Mouse (Mus musculus) midbrain, embryonic 13.5 days (tissue): ENCODE measurements around the gene Eif4h. TPM values are rescaled to one million over a fixed set of nuclear protein-coding genes. Genes with fewer than 3 reads are reported as not detected.

ENCODE experiments used
- ATAC-seq: fragments of 200-750 bp; cut with Nextera tagmentation; 2 replicates; pipeline ENCODE4 v1.8.0; 2017; ENCODE audit warnings: mild to moderate bottlenecking, moderate TSS enrichment, moderate library complexity
- H3K27ac ChIP-seq: fragments of 300-500 bp; sonication (generic); 2 replicates; pipeline ENCODE4 v1.5.1; 2015; ENCODE audit warnings: inconsistent platforms, mild to moderate bottlenecking, moderate library complexity
- H3K27me3 ChIP-seq: fragments of 300-500 bp; sonication (generic); 2 replicates; pipeline ENCODE4 v1.6.1; 2015; ENCODE audit warnings: mild to moderate bottlenecking, inconsistent platforms
- H3K36me3 ChIP-seq: fragments of 300-500 bp; sonication (generic); 2 replicates; pipeline ENCODE4 v1.6.1; 2015; ENCODE audit warnings: mild to moderate bottlenecking, inconsistent platforms
- H3K4me1 ChIP-seq: fragments of 300-500 bp; sonication (generic); replicated peaks from 2 replicates; pipeline ENCODE4 v1.6.1; 2015; ENCODE audit warnings: inconsistent platforms
- H3K4me2 ChIP-seq: fragments of 300-500 bp; sonication (generic); replicated peaks from 2 replicates; pipeline ENCODE4 v1.6.1; 2015; ENCODE audit warnings: moderate library complexity, mild to moderate bottlenecking, inconsistent platforms
- H3K4me3 ChIP-seq: fragments of 300-500 bp; sonication (generic); replicated peaks from 2 replicates; pipeline ENCODE4 v1.5.1; 2015; ENCODE audit warnings: mild to moderate bottlenecking, inconsistent platforms
- H3K9ac ChIP-seq: fragments of 300-500 bp; sonication (generic); replicated peaks from 2 replicates; pipeline ENCODE4 v1.6.1; 2015; ENCODE audit warnings: mild to moderate bottlenecking, inconsistent platforms
- H3K9me3 ChIP-seq: fragments of 300-500 bp; sonication (generic); 2 replicates; pipeline ENCODE4 v1.6.1; 2016; ENCODE audit warnings: mild to moderate bottlenecking, inconsistent platforms
- WGBS: fragments of 180-500 bp; shearing (Covaris S2); methylation state at CpG from one replicate; pipeline ENCODE4 v1.1.7; 2015; 5-methylcytosine and 5-hydroxymethylcytosine counted together
- microRNA-seq: library from miRNA; unstranded; fragments of <30 nt; microRNA quantifications from one replicate; pipeline ENCODE4, GENCODE M21; 2016
- polyA plus RNA-seq: library from polyadenylated mRNA; unstranded; fragments of >200 nt; fragmentation: Nextera tagmentation; extraction: Ambion mirVana; gene quantifications from 2 replicates; pipeline ENCODE4 v1.2.1, GENCODE M21; 2015

The Eif4h gene
- polyA plus RNA-seq, 1 experiment from 2014 or later, result 382 TPM

DNA sequence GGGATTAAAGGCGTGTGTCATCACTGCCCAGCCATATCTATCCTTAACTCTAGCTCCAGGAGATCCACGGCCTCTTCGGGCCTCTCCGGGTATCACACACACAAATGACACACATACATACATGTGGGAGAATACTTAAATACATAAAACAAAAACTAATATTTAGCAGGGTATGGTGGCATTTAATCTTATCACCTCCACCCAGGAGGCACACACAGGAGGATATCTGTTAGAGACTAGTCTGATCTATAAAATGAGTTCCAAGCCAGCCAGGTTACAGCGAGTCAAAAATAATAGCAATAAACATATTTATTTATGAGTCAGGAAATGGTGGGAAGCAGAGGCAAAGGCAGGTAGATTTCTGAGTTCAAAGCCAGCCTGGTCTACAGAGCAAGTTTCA, 63.5 kb downstream of the Eif4h start:
- no peaks in the 10 kb centered on the region for H3K27me3 ChIP-seq
- no peak overlapping the region for H3K9ac ChIP-seq
- ATAC-seq, result no peak
- H3K9me3 ChIP-seq, result no peaks in the 10 kb centered on the region
- H3K4me2 ChIP-seq, result no peak overlapping the region
- peaks cover 11% of the 10 kb centered on the region for H3K4me1 ChIP-seq
- no peak overlapping the region for H3K4me3 ChIP-seq
- H3K36me3 ChIP-seq, result no peaks in the 10 kb centered on the region
- WGBS, result 94% methylated on average over 5 of the region's 5 CpGs
- H3K27ac ChIP-seq, result no peak overlapping the region

- WGBS, result 47% methylated on average over 10 of the region's 10 CpGs
- Histone ChIP-seq H3K9ac (peak overlapping the region; percentile 64), H3K27me3 (no peaks in the 10 kb centered on the region), H3K36me3 (no peaks in the 10 kb centered on the region), H3K4me3 (peak overlapping the region; percentile 45), H3K4me2 (peak overlapping the region; percentile 62), H3K9me3 (no peaks in the 10 kb centered on the region), H3K27ac (no peak overlapping the region; the same call in 1 of the 2 replicates), H3K4me1 (peaks cover 11% of the 10 kb centered on the region)
- peak; percentile 48; the same call in 1 of the 2 replicates for ATAC-seq
Observed at GRCm38 (mm10) chr5:134572508-134573214, 66.6 kb downstream of the Eif4h start.

- no peaks in the 10 kb centered on the region for H3K36me3 ChIP-seq
- H3K4me1 ChIP-seq, result peaks cover 11% of the 10 kb centered on the region
- peak; percentile 90 for ATAC-seq
- H3K4me3 ChIP-seq, result peak overlapping the region; percentile 45
- H3K9me3 ChIP-seq, result no peaks in the 10 kb centered on the region
- peak overlapping the region; percentile 64 for H3K9ac ChIP-seq
- peak overlapping the region; percentile 62 for H3K4me2 ChIP-seq
- WGBS, result 2% methylated on average over 23 of the region's 23 CpGs
- H3K27me3 ChIP-seq, result no peaks in the 10 kb centered on the region
- peak overlapping the region; percentile 77 for H3K27ac ChIP-seq
Observed at GRCm38 (mm10) chr5:134571730-134572507, 67.4 kb downstream of the Eif4h start.

Small RNA genes within 50 kb of the gene (microRNA-seq; reads per million reads assigned to microRNA genes)
- not detected for gene Mir7228

Other genes starting within 250 kb of the Eif4h start
- gene Gtf2ird1, start 182.8 kb downstream of the Eif4h start, polyA plus RNA-seq, result 89.6 and 96.6 TPM in 2 replicates
- gene Clip2, start 87.1 kb downstream of the Eif4h start, polyA plus RNA-seq, result 13.4 and 15.3 TPM in 2 replicates
- gene Syna, start 79.3 kb downstream of the Eif4h start, polyA plus RNA-seq, result 0.47 and 0.48 TPM in 2 replicates
- gene Rfc2, start 58.1 kb downstream of the Eif4h start, polyA plus RNA-seq, result 215 and 219 TPM in 2 replicates
- gene Lat2, start 24.5 kb downstream of the Eif4h start, polyA plus RNA-seq, result 4.1 and 5.5 TPM in 2 replicates
- gene Limk1, start 49.1 kb upstream of the Eif4h start, polyA plus RNA-seq, result 17.5 and 20.8 TPM in 2 replicates
- gene Eln, start 107.8 kb upstream of the Eif4h start, polyA plus RNA-seq, result 2.1 and 2.6 TPM in 2 replicates